Mouse (Mus musculus): Measurements from ENCODE around the gene Brd3. TPM values are rescaled to one million over a fixed set of nuclear protein-coding genes. Genes with fewer than 3 reads are reported as not detected.
A peak's percentile ranks its signal among the peaks of the same experiment; 100 is the strongest.

Brd3 gene
- total RNA-seq, 1 experiment from 2014 or later = 47.2 TPM

GRCm38 (mm10) chr2:27473911-27474310, 33.6 kb downstream of the Brd3 start:
- no peak for ATAC-seq (replicated peaks; ENCODE audit: low read depth, poor library complexity, severe bottlenecking)

- no peak for ATAC-seq (replicated peaks; ENCODE audit: low read depth, poor library complexity, severe bottlenecking)
Observed at GRCm38 (mm10) chr2:27473061-27473765, 34.2 kb downstream of the Brd3 start.

- ATAC-seq (replicated peaks; ENCODE audit: low read depth, poor library complexity, severe bottlenecking) = no peak
Observed at GRCm38 (mm10) chr2:27471170-27471584, 36.3 kb downstream of the Brd3 start.

GRCm38 (mm10) chr2:27470535-27470934, 36.9 kb downstream of the Brd3 start:
- ATAC-seq (replicated peaks; ENCODE audit: low read depth, poor library complexity, severe bottlenecking) = peak; percentile 30

GRCm38 (mm10) chr2:27469991-27470355, 37.5 kb downstream of the Brd3 start:
- no peak for ATAC-seq (replicated peaks; ENCODE audit: low read depth, poor library complexity, severe bottlenecking)

- ATAC-seq (replicated peaks; ENCODE audit: low read depth, poor library complexity, severe bottlenecking) = 0 out of 2 replicates have a peak, but pooled peaks have one; percentile 16
Observed at GRCm38 (mm10) chr2:27469292-27469990, 38.0 kb downstream of the Brd3 start.

GRCm38 (mm10) chr2:27462901-27463300, 44.6 kb downstream of the Brd3 start:
- ATAC-seq (replicated peaks; ENCODE audit: low read depth, poor library complexity, severe bottlenecking) = no peak

- ATAC-seq (replicated peaks; ENCODE audit: low read depth, poor library complexity, severe bottlenecking) = no peak
Observed at GRCm38 (mm10) chr2:27461881-27462660, 45.4 kb downstream of the Brd3 start.

- no peak for ATAC-seq (replicated peaks; ENCODE audit: low read depth, poor library complexity, severe bottlenecking)
Observed at GRCm38 (mm10) chr2:27460651-27461050, 46.8 kb downstream of the Brd3 start.

GRCm38 (mm10) chr2:27460163-27460562, 47.3 kb downstream of the Brd3 start:
- no peak for ATAC-seq (replicated peaks; ENCODE audit: low read depth, poor library complexity, severe bottlenecking)

- no peak for ATAC-seq (replicated peaks; ENCODE audit: low read depth, poor library complexity, severe bottlenecking)
Observed at GRCm38 (mm10) chr2:27459735-27460134, 47.7 kb downstream of the Brd3 start.

GRCm38 (mm10) chr2:27450226-27450625, 57.2 kb downstream of the Brd3 start:
- ATAC-seq (replicated peaks; ENCODE audit: low read depth, poor library complexity, severe bottlenecking) = no peak

- ATAC-seq (replicated peaks; ENCODE audit: low read depth, poor library complexity, severe bottlenecking) = peak; percentile 64; the same call in 1 of the 2 replicates
Observed at GRCm38 (mm10) chr2:27447782-27448181, 59.7 kb downstream of the Brd3 start.

GRCm38 (mm10) chr2:27446812-27447211, 60.6 kb downstream of the Brd3 start:
- ATAC-seq (replicated peaks; ENCODE audit: low read depth, poor library complexity, severe bottlenecking) = no peak

- no peak for ATAC-seq (replicated peaks; ENCODE audit: low read depth, poor library complexity, severe bottlenecking)
Observed at GRCm38 (mm10) chr2:27445910-27446309, 61.6 kb downstream of the Brd3 start.

- ATAC-seq (replicated peaks; ENCODE audit: low read depth, poor library complexity, severe bottlenecking) = no peak
Observed at GRCm38 (mm10) chr2:27443450-27443708, 64.1 kb downstream of the Brd3 start.

- peak; percentile 5; the same call in 1 of the 2 replicates for ATAC-seq (replicated peaks; ENCODE audit: low read depth, poor library complexity, severe bottlenecking)
Observed at GRCm38 (mm10) chr2:27442708-27443449, 64.6 kb downstream of the Brd3 start.

GRCm38 (mm10) chr2:27441767-27442707, 65.4 kb downstream of the Brd3 start, which contains the start of gene Brd3os:
Brd3os (plus strand) TSS chr2:27442324.
- peak; percentile 91 for ATAC-seq (replicated peaks; ENCODE audit: low read depth, poor library complexity, severe bottlenecking)

- ATAC-seq (replicated peaks; ENCODE audit: low read depth, poor library complexity, severe bottlenecking) = peak; percentile 84
Observed at GRCm38 (mm10) chr2:27438281-27438680, 69.2 kb downstream of the Brd3 start.
